Mouse (Mus musculus) erythroblast, adult 5-6 weeks (primary cell): ENCODE measurements around the gene Abhd17c. TPM values are rescaled to one million over a fixed set of nuclear protein-coding genes. Genes with fewer than 3 reads are reported as not detected.

Experiments
- ATAC-seq: replicated peaks from 2 replicates; pipeline ENCODE4 v1.8.0; 2016; ENCODE audit warnings: moderate number of reproducible peaks, mild to moderate bottlenecking, moderate TSS enrichment, inconsistent platforms; ENCODE audit not compliant: poor library complexity, low FRiP score, severe bottlenecking
- total RNA-seq, 2 experiments: library from RNA; stranded (forward) in 1 of 2; stranded (reverse) in 1 of 2; fragments of 150-400 nt in 1 of 2; fragments of 200-764, 138-1000 nt in 1 of 2; gene quantifications; 2 replicates each; pipeline versions ENCODE4 v1.2.3 to v1.2.4; 2015 to 2017; ENCODE audit warnings: low replicate concordance in 2 of 2

Gene Abhd17c
- total RNA-seq, 2 experiments from 2014 or later, result 6.8 to 12.7 TPM

DNA sequence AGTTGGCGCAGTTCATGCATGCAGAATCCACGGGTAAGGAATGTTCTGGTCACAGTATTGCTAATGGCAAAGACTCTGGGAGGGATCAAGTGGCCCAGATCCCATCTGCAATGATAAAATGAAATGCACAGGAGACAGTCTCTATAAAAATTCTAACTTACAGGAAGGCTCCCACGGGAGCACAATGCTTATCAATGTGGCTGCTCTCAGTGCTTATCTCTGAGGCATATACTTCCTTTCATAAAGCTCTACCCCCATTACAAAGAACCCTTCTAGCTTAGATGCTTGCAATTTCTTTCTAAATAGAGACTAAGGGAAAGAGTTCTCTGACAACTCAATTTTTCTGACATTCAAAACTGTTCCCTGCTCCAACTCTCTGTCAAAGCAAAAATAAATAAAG lies 29.9 kb downstream of the Abhd17c start:
- ATAC-seq, result no peak

GRCm38 (mm10) chr7:84120142-84120760 lies 31.4 kb downstream of the Abhd17c start:
- no peak for ATAC-seq

GRCm38 (mm10) chr7:84119216-84120105 lies 32.2 kb downstream of the Abhd17c start:
- ATAC-seq, result no peak

GRCm38 (mm10) chr7:84117543-84118122 lies 34.1 kb downstream of the Abhd17c start:
- ATAC-seq, result no peak

GRCm38 (mm10) chr7:84116621-84117542 lies 34.8 kb downstream of the Abhd17c start:
- no peak for ATAC-seq

DNA sequence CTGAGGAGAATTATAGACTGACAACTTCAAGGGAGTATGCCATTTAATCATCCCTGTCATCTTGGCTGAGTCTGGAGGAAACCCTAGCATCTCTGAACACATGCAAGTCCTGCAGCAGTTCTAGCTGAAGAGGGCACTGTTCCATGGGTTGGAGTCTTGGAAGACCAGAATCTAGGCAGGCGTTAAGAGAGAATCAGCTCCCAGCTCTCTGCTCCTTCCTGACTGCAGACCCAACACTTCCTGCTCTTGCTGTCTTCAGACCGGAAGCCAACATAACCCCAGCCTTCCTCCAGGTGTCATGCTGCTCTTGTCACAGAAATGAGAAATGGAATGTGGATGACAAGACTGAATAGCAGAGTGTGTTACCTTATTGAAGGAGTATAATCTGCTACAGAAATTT lies 36.3 kb downstream of the Abhd17c start:
- no peak for ATAC-seq

DNA sequence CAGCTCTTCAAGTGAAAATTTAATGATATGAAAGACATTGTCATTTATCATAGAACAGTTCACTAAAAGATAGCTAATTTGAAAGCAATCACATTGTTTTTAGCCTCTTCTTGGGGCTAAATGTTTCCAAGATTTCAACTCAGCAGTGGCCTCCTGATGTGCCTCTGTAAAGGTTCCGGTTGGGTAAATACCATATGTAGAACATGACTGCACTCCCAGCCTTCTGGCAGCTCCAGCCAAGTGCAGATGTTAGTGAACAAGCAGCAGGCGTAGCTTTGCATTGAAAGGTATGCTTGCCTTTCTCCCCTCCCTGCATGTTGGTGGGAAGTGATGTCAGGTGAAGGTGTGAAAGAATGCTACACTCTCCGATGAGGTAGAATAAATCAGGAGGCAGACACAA lies 36.9 kb downstream of the Abhd17c start:
- ATAC-seq, result no peak

DNA sequence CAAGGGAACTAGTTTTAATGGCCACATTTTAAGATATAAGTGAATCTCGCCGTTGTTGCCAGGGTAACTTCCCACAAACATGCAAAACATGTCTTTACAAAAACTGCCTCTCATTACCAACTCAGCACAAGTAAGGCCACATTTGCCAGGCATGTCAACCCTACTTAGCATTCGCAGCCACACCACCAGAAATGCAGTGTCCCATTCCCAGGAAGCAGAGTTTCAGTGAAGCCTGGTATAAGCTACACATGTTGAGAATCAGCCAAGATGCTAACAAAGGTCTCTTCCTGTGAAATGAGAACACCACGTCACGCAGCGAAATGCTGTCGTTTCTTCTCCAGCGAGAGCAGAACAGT lies 38.7 kb downstream of the Abhd17c start:
- ATAC-seq, result no peak

GRCm38 (mm10) chr7:84112351-84113034 lies 39.2 kb downstream of the Abhd17c start:
- no peak for ATAC-seq

- no peak for ATAC-seq
These were observed 39.9 kb downstream of the Abhd17c start for GRCm38 (mm10) chr7:84111716-84112350.

- no peak for ATAC-seq
These were observed 44.8 kb downstream of the Abhd17c start for GRCm38 (mm10) chr7:84106942-84107341.

DNA sequence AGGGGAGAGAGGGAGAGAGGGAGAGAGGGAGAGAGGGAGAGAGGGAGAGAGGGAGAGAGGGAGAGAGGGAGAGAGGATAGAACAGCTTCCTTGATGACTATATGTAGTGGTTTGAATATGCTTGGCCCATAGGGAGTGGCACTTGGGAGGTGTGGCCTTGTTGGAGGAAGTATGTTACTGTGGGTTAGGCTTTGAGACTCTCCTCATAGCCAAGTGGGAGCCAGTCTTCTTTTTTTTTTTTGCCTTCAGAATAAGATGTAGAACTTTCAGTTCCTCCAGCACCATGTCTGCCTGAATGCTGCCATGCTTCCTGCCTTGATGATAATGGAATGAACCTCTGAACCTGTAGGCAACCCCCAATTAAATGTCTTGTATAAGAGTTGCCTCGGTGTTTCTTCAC lies 49.1 kb downstream of the Abhd17c start:
- ATAC-seq, result no peak

GRCm38 (mm10) chr7:84100672-84101071 lies 51.0 kb downstream of the Abhd17c start:
- no peak for ATAC-seq

- no peak for ATAC-seq
These were observed 53.6 kb downstream of the Abhd17c start for GRCm38 (mm10) chr7:84098098-84098497.

- ATAC-seq, result no peak
These were observed 55.2 kb downstream of the Abhd17c start for GRCm38 (mm10) chr7:84096501-84096900.

DNA sequence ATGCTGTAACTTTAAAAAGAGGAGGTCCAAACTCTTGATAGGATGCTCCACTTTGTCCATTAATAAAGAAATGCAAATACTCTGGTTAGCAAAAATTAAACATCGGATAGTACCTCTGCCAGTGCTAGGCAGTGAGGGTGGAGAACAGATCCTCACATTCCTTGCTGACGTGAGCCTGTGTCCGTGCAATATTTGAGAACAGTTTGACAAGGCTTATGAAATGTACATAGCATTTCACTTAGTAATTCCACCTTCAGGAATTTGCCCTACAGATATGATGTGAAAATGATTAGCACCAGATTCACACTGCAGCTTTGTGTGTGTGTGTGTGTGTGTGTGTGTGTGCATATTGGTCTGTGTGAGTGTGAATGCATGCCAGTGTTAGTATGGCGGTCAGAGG lies 60.9 kb downstream of the Abhd17c start:
- ATAC-seq, result no peak

- ATAC-seq, result no peak
These were observed 61.9 kb downstream of the Abhd17c start for GRCm38 (mm10) chr7:84089777-84090176.

GRCm38 (mm10) chr7:84088971-84089370 lies 62.7 kb downstream of the Abhd17c start:
- ATAC-seq, result no peak

- no peak for ATAC-seq
These were observed 63.5 kb downstream of the Abhd17c start for GRCm38 (mm10) chr7:84088191-84088590.
